Mouse (Mus musculus) testis, postnatal 10 days (tissue): ENCODE data around the gene Cep128.

ENCODE experiments used
- DNase-seq: peaks from one replicate; pipeline ENCODE4 v3.0.0; 2021; ENCODE audit warnings: low spot score

The Cep128 gene

GRCm38 (mm10) chr12:90954740-90955473, 429.3 kb downstream of the Cep128 start:
- DNase-seq, result no peak
